Mouse (Mus musculus): ENCODE measurements at regions not wholly inside any gene's neighbourhood (a gene's known extent, or its start where the extent isn't known, plus 50 kb on each side); places are given as distances from the start of the nearest gene placed in this dataset.
A peak's percentile ranks its signal among the peaks of the same experiment; 100 is the strongest.

DNA sequence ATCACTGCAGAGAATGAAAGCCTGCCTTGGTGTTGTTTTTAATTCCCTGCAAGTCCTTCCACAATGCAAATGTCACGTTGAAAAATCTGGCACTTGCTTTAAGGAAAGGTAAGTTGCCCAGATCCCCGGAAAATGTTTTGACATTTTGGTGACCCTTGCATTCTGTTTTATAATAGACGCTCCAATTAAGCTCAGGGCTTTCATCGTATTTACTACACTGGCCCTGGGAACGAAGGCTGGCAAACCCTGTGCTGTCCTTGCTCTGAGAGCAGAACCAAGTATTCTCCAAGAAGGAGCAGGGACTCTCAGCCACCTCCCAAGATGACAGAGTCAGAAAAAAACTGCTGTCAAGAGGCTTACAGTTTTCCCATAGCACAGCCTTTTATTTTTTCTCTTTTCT, 305.9 kb downstream of the Kctd12 start:
- intact Hi-C loops (cut with DNase I) = no loop called here
- no peak for DNase-seq

GRCm38 (mm10) chr14:102674635-102675034, 307.8 kb downstream of the Kctd12 start:
- intact Hi-C loops (cut with DNase I) = no loop called here
- no peak for DNase-seq

- intact Hi-C loops (cut with DNase I) = no loop called here
- no peak for DNase-seq
Measured at GRCm38 (mm10) chr14:102673724-102674123, 308.7 kb downstream of the Kctd12 start.

DNA sequence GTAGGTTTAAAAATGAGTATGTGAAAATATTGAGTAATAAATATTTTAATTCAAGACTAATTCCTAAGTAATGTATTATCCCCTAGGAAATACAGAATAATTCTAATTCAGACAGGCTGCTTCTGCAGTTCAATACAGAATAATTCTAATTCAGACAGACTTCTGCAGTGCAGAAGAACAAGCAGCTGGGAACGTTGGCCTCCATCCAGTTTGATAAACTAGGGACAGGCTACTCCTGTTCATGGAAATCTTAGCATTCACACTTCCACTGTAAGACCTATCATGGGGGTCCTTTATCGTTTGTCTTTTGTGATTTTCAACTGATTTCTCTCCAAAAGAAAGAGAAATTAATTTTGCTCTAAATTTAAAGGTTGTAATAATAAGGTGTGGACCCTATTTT, 319.2 kb downstream of the Kctd12 start:
- intact Hi-C loops (cut with DNase I) = no loop called here
- peak in 1 of 2 experiments; percentile 7 for DNase-seq

GRCm38 (mm10) chr14:102660351-102660750, 322.1 kb downstream of the Kctd12 start:
- intact Hi-C loops (cut with DNase I) = no loop called here
- DNase-seq = no peak

- DNase-seq = no peak
Measured at GRCm38 (mm10) chr14:102656235-102656634, 326.2 kb downstream of the Kctd12 start.

GRCm38 (mm10) chr14:102629601-102630000, 352.8 kb downstream of the Kctd12 start:
- intact Hi-C loops (cut with DNase I) = no loop called here
- no peak for DNase-seq

More at GRCm38 (mm10) chr14:102656235-102656634, 326.2 kb downstream of the Kctd12 start:
- intact Hi-C loops (cut with DNase I) = no loop called here

GRCm38 (mm10) chr14:102621546-102621945, 360.9 kb downstream of the Kctd12 start:
- DNase-seq = no peak

GRCm38 (mm10) chr14:102619056-102619455, 363.4 kb downstream of the Kctd12 start:
- DNase-seq = no peak
- intact Hi-C loops (cut with DNase I) = no loop called here

More at GRCm38 (mm10) chr14:102621546-102621945, 360.9 kb downstream of the Kctd12 start:
- intact Hi-C loops (cut with DNase I) = no loop called here

- intact Hi-C loops (cut with DNase I) = no loop called here
- no peak for DNase-seq
Measured at GRCm38 (mm10) chr14:102615588-102616309, 366.7 kb downstream of the Kctd12 start.

- DNase-seq = no peak
- intact Hi-C loops (cut with DNase I) = no loop called here
Measured at GRCm38 (mm10) chr14:102606055-102606454, 376.4 kb downstream of the Kctd12 start.

- intact Hi-C loops (cut with DNase I) = no loop called here
Measured at GRCm38 (mm10) chr14:102594850-102595249, 387.6 kb downstream of the Kctd12 start.

DNA sequence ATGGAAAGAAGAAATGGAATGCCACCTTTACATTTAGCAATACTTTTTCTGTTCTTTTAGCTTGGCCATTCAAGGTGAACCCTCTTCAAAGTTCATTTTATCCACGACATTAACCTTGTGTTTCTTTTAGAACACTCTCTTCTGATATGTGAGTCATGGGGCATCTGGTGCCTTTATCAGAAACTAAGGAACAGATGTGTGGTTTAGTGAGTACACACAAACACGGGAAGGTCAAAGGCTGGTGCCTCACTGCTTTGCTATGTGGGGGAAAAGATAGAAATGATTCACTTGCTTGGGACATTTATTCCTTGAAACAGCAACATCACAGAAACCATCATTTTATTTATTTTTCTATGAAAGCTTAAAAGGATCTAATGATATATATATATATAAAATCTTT, 428.7 kb downstream of the Kctd12 start:
- DNase-seq = no peak
- intact Hi-C loops (cut with DNase I) = no loop called here

More at GRCm38 (mm10) chr14:102594850-102595249, 387.6 kb downstream of the Kctd12 start:
- DNase-seq = no peak

DNA sequence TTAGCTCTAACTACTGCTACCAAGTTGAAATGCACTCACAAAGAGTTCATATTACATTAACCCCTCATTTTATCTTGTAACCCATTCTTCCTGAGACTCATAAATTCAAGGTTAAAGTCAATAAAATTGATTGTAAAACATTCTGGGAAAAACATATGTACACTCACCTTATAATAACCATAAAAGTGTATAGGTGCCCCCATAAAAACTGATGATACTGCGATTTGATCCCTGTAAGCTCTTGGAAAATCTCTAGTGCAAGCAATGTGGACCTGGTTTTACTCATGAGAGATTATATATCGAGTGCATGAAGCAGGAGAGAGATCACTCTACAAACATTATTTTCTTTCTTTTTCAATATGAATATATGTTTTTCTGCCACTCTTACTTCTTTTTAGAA, 429.8 kb downstream of the Kctd12 start:
- no peak for DNase-seq
- intact Hi-C loops (cut with DNase I) = no loop called here

GRCm38 (mm10) chr14:102524894-102525577, 457.4 kb downstream of the Kctd12 start:
- intact Hi-C loops (cut with DNase I) = no loop called here
- DNase-seq = no peak

DNA sequence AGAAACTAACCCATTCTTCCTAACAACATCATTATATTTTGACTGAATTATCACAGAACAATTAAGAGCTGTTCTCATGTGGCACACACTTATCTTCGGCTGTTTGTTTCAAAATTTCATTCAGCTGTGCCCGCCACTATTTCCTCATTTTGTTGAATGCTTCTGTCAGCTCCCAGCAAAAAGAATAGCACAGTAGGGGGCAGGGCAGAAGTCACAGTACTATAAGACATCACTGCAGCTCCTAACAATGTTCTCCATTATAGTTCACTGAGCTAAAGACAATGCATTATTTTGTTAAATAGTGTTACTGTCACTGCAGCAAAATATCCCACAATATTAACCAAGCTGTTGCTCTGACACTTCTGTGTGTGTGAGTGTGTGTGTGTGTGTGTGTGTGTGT, 465.7 kb downstream of the Kctd12 start:
- intact Hi-C loops (cut with DNase I) = loop anchor here (5.0 kb wide), 1 partner anchor 476 kb away; no protein-coding TSS in a partner anchor

GRCm38 (mm10) chr14:102514527-102514926, 467.9 kb downstream of the Kctd12 start:
- intact Hi-C loops (cut with DNase I) = loop anchor here (5.0 kb wide), 2 partner anchors 332 to 742 kb away; no protein-coding TSS in a partner anchor
- no peak for DNase-seq

More for the DNA sequence above, 465.7 kb downstream of the Kctd12 start:
- no peak for DNase-seq

DNA sequence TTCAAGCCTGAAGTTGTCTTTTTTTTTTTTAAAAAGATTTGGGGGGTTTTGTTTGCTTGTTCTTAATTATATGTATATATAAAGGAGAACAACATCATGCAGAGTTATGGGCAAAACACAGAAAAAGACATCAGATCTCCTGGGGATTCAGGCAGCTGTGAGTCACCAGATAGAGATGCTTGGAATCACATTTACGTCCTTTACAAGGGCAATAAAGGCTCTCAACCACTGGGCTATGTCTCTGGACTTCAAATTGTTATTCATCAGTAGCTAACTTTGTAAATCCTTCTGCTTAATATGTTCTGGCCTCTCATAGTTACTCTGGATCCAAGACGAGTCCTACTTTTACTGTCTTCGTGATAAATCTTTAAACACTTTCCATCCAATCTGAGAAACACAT, 469.8 kb downstream of the Kctd12 start:
- intact Hi-C loops (cut with DNase I) = loop anchor here (5.0 kb wide), 2 partner anchors 330 to 740 kb away; no protein-coding TSS in a partner anchor
- no peak for DNase-seq

DNA sequence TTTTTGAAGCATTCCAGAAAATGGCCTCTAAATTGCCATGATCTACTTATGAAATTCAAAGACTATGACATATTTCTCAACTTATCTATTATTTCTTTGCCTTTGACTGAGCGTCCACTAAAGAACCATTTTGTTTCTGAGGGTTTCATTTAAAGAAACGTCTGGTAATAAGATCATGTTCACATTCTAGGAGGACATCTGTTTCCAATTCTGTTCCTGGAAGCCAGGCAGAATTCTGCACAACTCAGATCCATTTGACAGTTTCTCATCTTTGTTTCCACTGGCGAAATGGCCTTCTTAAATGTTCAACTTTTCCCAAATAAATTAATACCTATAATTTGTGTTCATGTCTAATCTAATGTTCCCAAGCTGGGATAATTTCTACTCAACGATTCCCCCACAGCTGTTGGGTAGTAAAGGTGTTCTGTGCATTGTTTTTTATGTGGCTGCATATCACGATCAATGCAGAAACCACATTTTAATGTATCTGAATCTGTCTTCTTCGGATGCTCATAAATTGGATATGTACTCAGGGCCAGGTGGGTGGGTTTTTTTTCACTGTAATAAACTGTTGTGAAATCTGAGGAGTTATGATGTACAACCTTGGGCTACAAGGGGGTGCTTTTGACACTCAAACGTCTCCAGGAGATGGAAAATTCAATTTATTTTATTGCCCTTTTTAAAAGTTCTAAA, 470.6 kb downstream of the Kctd12 start:
- DNase-seq = no peak
- intact Hi-C loops (cut with DNase I) = loop anchor here (5.0 kb wide), 2 partner anchors 330 to 740 kb away; no protein-coding TSS in a partner anchor

- peak; percentile 59 to 74 for DNase-seq
- intact Hi-C loops (cut with DNase I) = loop anchor here (1.0 to 5.0 kb wide), 3 partner anchors 328 to 738 kb away; no protein-coding TSS in a partner anchor
Measured at GRCm38 (mm10) chr14:102510387-102510786, 472.1 kb downstream of the Kctd12 start.

Data from heart, postnatal 36 days (tissue).